Mouse (Mus musculus) liver, postnatal 0 days (tissue): ENCODE data around the gene Cdhr1.

Source experiments
- CTCF ChIP-seq: sonication (generic); IDR thresholded peaks from 2 replicates; pipeline ENCODE4 v1.5.1; 2016; ENCODE audit warnings: antibody characterized with exemption, low read depth
- EP300 ChIP-seq: IDR thresholded peaks from 2 replicates; pipeline ENCODE4 v1.6.1; 2016; ENCODE audit warnings: antibody characterized with exemption, low read depth, mild to moderate bottlenecking

DNA sequence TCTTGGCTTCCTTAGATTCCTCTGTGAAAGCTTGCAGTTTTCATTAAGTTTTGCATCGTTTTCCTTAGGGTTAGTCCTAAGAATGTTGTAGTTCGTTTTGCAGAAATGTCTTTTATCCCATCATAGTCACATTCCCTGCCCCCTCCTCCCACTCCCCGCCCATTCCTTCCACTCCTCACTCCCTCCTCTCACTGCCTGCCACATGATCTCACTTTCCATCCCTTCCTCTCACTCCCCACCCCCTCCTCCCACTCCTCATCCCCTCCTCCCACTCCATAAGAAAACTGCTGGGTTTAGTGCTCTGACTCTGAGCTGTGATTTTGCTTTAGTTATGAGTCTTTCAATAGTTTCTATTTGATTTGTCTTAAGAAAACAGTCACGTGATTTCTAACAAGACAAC lies 14.4 kb downstream of the Cdhr1 start:
- TF ChIP-seq EP300 (no peak), CTCF (no peak)
